Mouse (Mus musculus): Measurements from ENCODE around the gene Pitx2.

Gene Pitx2

DNA sequence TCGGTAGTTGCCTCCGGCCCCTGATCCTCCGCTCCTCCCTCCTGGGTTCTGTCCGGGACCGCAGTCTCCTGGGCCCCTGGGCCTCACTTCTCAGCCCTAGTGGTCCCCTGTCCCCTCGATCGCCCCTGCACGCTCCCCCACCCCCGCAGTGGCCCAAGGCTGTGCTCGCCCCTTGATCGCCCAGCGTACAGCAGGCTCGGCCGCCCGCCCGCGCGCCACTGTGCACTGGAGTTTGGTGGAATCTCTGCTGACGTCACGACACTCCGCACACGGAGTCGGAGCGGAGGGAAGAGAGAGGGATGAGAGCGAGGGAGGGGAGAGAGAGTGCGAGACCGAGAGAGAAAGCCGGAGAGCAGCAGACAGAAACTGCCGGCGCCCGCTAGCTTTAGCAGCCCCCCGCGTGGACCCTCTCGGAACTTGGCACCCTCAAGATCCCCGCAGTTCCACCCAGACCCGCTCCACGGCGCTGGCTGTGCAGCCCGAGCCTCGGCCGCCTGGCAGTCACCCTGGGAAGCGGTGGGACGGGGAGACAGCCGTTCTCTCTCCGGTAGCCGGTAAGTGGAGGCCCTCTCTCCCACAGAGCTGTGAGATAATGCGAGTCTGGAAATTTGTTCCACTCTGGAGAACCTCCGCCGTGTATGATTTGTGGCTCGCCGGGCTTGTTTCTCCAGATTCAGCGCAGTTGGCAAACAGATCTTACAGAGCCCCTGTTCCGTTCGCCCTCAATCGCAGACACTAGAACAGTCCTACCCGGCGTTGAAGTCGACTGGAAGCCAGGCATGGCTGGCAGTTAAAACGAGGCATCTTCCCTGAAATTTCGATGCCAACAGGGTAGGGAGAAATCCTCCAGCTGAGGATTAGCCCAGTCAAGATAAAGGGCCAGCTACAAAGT is at the start of gene Pitx2:
Gene Pitx2 (plus strand): TSS at position 270 of the 892 bp plus-strand sequence.
- DNase-seq, result no peak

DNA sequence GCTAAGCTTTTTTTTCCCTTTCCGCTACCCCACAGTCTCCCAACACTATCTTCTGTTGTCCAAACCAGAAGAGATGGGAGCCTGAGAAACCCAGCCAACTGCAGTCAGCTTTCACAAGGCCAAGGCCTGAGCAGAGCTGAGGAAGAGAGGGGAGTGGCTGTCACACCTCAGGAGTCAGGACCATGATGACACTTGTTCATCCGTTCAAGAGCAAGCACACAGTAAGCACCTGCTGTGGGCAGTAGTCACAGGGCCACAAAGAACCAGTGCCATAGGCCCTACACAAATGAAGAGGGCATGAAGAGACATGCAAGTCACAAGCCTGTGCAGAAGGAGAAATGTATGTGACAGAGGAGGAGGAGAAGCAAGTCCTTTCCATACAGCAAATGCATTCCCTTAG is 49.7 kb upstream of the Pitx2 start:
- no peak for DNase-seq

- DNase-seq, result no peak
These were observed 48.5 kb upstream of the Pitx2 start for GRCm38 (mm10) chr3:129151096-129151685.

DNA sequence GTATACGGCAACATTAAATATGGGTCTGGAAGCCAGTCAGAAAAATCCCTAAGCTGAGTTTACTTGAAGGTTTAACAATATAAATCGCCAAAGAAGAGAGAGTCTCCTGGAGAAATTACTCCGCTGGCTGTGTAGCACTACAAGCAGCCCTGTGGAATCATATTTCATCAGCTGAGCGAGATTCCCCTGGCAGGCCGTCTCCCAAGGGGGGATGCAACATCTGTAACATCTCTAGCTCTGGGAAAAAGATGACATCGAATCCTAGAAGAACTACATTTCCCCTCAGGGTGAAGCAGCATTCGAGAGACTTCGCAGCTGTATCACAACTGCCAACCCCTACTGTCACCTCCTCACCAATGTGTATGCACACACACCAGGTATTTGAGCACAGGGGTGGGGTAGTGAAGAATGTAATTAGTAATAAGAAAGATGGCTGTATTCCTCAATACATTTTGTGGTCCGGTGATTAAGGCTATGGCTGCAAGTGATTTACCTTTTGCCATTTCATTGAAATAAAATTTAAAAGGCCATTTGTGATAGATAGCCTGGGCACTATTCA is 40.8 kb upstream of the Pitx2 start:
- DNase-seq, result no peak

GRCm38 (mm10) chr3:129161333-129162035 is 38.2 kb upstream of the Pitx2 start:
- DNase-seq, result no peak

GRCm38 (mm10) chr3:129164246-129164645 is 35.4 kb upstream of the Pitx2 start:
- DNase-seq, result no peak

- no peak for DNase-seq
These were observed 34.0 kb upstream of the Pitx2 start for GRCm38 (mm10) chr3:129165715-129166114.

- DNase-seq, result no peak
These were observed 33.0 kb upstream of the Pitx2 start for GRCm38 (mm10) chr3:129166684-129167083.

- no peak for DNase-seq
These were observed 29.3 kb upstream of the Pitx2 start for GRCm38 (mm10) chr3:129170416-129170815.

DNA sequence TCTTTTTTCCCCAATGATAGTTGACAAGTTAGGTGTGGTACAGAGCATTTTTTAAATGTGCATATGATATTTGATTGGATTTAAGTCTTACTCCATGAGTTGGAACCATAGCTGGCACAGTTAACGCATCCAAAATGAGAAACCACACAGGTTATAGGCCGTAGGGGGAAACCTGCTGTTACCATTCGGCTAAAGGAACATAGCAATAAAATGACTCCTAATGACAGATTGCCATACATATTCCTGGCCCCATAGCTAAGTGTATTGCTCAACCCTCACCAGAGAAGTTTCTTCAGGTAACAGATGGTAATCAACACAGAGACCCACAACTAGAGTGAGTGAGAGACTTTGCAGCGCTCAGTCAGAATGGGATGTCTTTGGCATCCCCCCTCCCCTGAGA is 27.9 kb upstream of the Pitx2 start:
- no peak for DNase-seq

DNA sequence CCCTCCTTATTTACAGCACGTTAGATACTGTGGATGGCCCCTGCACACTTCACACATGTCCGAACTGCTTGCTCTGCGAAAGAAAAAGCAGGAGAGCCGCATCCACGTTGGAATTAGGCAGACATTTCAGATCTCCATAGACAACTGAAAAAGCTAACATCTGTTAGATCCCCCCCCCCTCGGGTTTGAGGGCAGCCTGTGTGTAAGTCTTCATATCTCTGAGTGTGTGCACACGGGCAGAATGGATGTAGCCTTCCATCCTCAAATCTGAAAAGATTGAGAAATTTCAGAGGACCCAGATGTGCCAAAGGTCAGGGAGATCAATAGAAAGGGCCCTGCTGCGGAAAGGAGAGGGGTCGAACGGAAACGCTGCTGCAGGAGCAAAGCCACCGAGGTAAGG is 5.2 kb upstream of the Pitx2 start:
- no peak for DNase-seq

DNA sequence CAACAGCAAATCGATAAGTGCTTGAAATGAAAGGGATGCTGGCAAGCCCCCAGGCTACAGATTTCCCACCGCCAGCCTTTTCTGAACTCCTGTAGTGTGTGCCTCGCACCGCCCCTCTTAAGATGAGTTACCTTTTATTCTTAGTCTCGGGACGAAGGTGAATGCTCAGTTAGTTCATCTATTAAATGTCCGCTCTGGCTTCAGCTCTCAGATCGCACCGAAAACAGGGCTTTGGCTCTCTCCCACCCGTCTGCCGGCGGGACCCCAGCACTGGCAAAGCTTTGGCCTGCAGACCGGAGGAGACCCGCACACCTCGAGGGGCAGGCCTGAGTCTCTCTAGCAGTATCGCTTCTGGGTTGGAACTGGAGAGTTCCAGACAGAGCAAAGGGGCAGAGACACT is 4.6 kb upstream of the Pitx2 start:
- DNase-seq, result no peak

- no peak for DNase-seq
These were observed 3.7 kb upstream of the Pitx2 start for GRCm38 (mm10) chr3:129195816-129196549.

GRCm38 (mm10) chr3:129196550-129196919 is 3.1 kb upstream of the Pitx2 start:
- DNase-seq, result no peak

DNA sequence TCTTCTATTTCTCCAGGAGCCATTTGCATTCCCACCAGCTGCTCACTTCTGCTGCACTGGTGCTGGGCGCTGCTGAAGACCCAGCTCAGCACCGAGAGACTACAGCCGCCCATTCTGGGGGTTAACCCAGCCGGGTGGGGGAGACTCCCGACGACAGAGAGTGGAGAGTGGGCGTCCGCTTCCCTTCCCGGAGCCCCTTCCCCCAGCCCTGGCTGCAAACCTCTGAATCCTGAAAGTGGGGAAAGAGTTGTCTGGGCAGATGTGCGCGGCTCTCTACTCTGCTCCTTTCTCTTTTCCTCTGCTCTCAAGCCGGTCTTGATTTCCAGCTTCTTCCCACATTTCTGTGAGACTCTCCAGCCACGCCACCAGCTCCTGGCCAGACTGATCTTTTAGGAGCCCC is 2.6 kb upstream of the Pitx2 start:
- DNase-seq, result no peak

- no peak for DNase-seq
These were observed 1.7 kb upstream of the Pitx2 start for GRCm38 (mm10) chr3:129197786-129198626.

GRCm38 (mm10) chr3:129198627-129198903 is 1.1 kb upstream of the Pitx2 start:
- no peak for DNase-seq

GRCm38 (mm10) chr3:129199160-129199608 is 494 bp upstream of the Pitx2 start:
- DNase-seq, result no peak

- no peak for DNase-seq
These were observed 818 bp downstream of the Pitx2 start for GRCm38 (mm10) chr3:129200501-129200890.

- no peak for DNase-seq
These were observed 1.5 kb downstream of the Pitx2 start for GRCm38 (mm10) chr3:129201156-129201555.

DNA sequence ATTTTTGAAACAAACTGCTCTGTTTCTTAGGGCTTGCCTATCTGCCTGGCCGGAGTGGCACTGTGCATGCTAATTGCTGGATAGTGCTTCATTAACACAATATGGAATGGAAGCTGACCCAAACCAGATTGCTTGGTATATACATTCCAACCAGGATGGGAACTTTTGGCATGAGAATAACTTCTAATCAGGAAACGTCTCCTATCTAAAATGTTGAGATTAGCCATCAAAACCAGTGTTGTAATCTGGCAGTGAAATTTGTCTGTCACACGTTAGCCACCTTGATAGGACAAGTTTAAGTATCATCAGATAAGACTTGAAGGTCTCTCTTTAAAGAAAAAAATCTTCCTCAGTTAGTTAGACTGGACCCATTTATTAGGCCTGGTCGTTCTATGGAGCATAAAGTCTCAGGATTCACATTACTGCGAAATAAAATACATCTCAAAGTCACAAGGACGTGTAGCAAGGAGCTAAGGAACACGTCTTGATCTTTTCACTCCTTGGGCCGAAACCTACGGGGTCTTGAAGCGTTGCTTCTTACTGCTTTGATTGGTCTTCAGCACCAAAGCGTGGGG is 2.1 kb downstream of the Pitx2 start:
- DNase-seq, result no peak
